Mouse (Mus musculus): ENCODE measurements at regions not wholly inside any gene's neighbourhood (a gene's known extent, or its start where the extent isn't known, plus 50 kb on each side); places are given as distances from the start of the nearest gene placed in this dataset.

GRCm38 (mm10) chr14:76245063-76245396 is 134.3 kb downstream of the Nufip1 start:
- no peak for DNase-seq (ENCODE audit: low spot score in 2 of 2)

DNA sequence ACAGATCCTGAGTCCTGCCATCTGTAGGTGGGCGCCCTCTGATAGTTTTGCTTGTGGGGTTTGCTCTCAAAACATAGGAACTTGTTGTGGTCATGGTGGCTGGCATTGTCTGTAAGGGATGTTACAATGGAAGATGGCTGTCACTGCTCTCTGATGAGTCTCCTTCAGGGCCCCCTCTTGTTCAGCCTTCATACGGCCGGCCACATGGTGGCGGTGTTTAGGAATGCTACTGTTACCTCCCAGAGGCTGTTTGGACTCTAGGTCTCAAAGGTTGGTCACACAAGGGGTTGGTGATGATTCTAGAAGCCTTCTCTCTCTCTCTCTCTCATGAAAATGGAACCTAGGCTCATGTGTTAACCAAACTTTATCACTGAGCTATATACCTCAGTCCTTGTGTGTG is 137.0 kb downstream of the Nufip1 start:
- DNase-seq (ENCODE audit: low spot score in 2 of 2): no peak

- DNase-seq (ENCODE audit: low spot score in 2 of 2): no peak
Measured at GRCm38 (mm10) chr14:76253850-76254249, 143.2 kb downstream of the Nufip1 start.

DNA sequence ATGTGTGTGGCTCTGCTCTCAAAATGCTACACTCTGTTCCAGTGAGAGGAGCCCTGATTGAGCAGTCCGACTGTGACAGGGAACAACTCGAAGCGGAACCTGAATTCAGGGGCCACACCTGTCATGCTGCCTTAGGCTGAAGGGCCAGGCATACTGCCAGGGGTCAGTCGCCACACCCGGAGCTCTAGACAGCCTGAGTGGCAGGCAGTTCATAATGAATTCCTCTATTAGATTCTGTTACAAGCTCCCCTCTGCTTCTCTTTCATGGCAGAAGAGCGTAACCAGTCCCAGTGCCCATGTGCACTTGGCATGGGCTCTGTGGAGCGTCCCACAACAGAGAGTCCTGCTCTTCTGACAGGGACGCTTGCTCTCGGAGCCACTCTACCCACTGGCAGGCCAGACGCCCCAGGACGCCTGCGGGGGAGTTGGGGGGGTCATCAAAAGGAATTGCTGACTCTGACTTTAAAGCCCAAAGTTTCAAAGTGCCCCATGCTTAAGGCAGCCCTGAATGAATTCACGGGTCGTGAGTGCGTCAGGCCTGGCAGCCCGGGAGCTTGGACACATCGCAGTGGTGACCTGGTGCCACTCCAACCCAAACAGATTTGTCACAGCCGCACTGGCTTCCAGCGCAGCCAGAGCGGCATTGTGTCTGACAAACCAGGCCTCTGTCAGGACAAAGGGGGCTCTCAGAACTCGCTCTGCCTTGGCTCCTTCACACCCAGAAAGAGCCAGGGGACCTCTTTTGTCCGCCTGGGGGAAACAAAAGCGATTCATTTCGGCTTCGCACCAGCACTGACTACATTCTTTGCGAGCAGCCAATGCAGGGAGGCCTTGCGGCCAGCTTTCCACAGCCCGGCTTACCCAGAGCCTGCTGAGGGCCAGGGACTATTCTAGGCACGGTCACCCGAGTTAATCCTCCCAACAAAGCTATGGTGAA is 144.1 kb downstream of the Nufip1 start:
- peak; percentile 24 to 56 for DNase-seq (ENCODE audit: low spot score in 2 of 2)

DNA sequence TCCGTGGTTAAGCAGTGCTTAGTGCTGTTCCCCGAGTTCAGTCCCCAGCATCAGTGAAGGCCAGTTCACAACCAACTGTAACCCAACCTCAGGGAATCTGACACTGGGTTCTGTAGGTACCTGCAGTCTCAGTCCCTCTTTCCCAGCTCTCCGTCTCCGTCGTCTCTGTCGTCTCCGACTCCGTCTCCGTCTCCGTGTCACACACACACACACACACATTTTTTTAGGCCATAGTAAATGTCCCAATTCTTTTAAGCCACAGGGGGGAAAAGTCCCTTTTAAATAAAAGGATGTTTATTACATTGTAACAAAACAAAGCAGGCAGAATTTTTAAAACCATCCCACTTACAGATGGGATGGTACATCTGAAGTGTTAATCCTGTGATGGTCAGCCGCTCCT is 145.3 kb downstream of the Nufip1 start:
- no peak for DNase-seq (ENCODE audit: low spot score in 2 of 2)

DNA sequence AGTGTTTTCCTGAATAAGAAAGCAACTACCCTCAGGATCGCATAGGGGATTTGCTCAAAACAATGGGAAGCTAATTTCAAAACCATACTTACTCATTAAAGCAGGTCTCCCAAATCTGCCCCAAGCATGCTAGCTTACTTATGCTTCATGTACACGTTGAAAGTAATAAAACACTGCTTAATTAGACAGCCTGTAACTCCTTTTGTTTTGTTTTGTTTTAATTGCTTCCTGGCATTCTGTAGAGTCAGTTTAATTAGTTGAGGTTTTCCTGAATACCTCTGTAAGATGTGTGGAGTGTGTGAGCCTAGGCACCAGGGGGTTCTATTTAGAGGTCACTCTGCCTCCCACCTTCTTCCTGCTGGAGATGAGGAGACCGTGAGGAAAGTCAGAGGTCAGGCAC is 147.9 kb downstream of the Nufip1 start:
- DNase-seq (ENCODE audit: low spot score in 2 of 2): no peak

DNA sequence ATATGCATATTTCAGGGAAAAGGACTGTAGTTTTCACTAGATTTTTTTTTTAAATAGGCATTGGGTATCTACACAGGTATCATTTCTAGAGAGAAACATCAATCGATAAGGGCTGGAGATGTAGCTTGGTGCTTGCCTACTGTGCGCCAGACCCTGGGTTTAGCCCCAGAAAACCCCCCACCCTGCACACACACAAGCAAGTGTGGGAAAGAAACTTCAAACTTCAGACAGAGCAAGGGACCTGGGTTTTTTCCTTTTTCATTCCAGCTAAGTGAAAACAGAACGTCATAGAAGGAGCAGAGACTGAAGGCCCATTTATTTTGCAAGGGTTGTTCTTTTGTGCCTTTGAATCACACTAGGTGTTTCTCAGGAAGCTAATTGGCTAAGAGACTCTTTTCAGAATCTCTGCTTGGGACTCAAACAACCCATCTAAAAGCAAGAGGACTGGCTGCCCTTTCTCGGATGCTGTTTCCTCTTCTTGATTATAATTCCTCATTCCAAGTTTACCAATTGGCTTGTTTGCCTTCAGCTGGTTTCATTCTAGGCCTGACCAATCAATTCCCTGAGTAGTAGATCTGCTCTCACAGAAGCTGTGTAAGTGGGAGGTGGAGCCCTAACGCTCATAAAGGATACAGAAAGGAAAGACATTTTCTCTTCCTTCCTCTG is 150.1 kb downstream of the Nufip1 start:
- no peak for DNase-seq (ENCODE audit: low spot score in 2 of 2)

GRCm38 (mm10) chr14:76263682-76264081 is 151.1 kb upstream of the Tsc22d1 start:
- DNase-seq (ENCODE audit: low spot score in 2 of 2): no peak

- DNase-seq (ENCODE audit: low spot score in 2 of 2): no peak
Measured at GRCm38 (mm10) chr14:76265819-76266218, 148.9 kb upstream of the Tsc22d1 start.

- DNase-seq (ENCODE audit: low spot score in 2 of 2): no peak
Measured at GRCm38 (mm10) chr14:76266249-76266648, 148.5 kb upstream of the Tsc22d1 start.

GRCm38 (mm10) chr14:76267091-76267490 is 147.7 kb upstream of the Tsc22d1 start:
- DNase-seq (ENCODE audit: low spot score in 2 of 2): no peak

GRCm38 (mm10) chr14:76271190-76271589 is 143.6 kb upstream of the Tsc22d1 start:
- no peak for DNase-seq (ENCODE audit: low spot score in 2 of 2)

DNA sequence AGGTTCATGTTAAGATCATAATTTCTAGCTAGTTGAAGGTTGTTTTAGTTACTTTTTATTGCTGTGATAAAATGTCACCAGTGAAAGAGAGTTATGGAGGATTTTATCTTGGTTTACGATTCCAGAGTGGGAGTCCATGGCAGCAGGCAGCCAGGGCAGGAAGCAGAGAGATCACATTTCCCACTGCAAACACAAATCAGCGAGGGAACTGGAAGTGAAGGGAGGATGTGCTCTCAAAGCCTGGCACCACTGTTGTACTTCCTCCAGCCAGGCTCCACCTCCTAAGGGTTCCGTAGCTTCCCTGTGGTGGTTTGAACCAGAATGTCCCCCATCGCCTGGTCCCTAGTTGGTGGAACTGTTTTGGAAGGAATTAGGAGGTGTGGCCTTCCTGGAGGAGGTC is 141.9 kb upstream of the Tsc22d1 start:
- DNase-seq (ENCODE audit: low spot score in 2 of 2): no peak

- peak; percentile 4 to 6 for DNase-seq (ENCODE audit: low spot score in 2 of 2)
Measured at GRCm38 (mm10) chr14:76276655-76277054, 138.1 kb upstream of the Tsc22d1 start.

- no peak for DNase-seq (ENCODE audit: low spot score in 2 of 2)
Measured at GRCm38 (mm10) chr14:76278751-76279450, 135.9 kb upstream of the Tsc22d1 start.

GRCm38 (mm10) chr14:76279561-76279960 is 135.2 kb upstream of the Tsc22d1 start:
- DNase-seq (ENCODE audit: low spot score in 2 of 2): no peak

GRCm38 (mm10) chr14:76281867-76282266 is 132.9 kb upstream of the Tsc22d1 start:
- no peak for DNase-seq (ENCODE audit: low spot score in 2 of 2)

- peak in 1 of 2 experiments; percentile 43 for DNase-seq (ENCODE audit: low spot score in 2 of 2)
Measured at GRCm38 (mm10) chr14:76287768-76288167, 127.0 kb upstream of the Tsc22d1 start.

GRCm38 (mm10) chr14:76290401-76291018 is 124.3 kb upstream of the Tsc22d1 start:
- DNase-seq (ENCODE audit: low spot score in 2 of 2): no peak

DNA sequence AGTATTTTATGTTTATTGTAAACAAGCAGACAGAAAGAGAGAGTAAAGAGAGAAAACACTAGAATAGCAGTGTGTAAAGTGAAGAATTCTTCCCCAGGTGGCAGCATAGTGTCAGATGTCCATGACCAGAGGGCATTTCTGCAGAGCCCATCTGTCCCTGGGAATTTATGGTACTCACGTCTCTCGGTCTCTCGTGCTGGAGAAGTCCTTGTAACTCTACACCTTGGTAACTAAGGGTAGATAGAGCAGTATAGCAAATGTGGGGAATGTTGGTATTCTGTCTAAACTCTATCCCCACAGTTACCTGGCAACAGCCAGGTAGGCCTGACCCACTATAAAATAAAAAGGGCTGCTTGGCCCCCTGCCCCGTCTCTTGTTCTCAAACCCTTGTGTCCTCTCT is 122.5 kb upstream of the Tsc22d1 start:
- DNase-seq (ENCODE audit: low spot score in 2 of 2): no peak

DNA sequence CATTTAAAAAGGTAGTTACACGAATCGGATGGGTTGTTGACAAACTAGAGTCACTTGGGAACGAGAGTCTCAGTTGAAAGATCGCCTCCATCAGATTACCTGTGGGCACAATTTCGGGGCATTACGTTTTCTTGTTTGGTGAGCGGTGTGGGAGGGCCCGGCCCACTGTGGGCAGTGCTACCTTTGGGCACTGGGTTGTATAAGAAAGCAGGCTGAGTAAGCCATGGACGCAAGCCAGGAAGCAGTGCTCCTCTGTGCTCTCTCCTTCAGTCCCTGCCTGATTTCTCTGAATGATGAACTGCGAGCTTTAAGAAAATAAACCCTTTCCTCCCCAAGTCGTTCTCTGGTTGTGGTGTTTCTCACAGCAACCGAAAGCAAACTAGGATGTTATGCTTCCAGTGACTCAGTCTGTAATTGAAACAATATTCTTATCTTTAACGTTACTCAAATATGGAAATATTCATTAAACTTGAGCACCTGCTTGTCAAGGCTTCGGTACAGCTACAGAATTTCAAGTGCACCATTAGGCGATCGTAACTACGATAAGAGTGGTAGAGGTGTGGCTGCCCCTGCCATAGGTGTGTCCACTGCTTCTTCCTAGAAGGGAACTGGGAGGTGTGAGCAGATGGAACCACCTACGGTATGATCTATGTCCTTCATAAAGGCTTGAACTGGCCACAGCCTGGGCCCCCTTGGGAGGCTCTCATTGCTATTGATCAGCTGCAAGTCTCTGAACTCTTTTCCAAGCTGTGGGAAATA is 119.2 kb upstream of the Tsc22d1 start:
- DNase-seq (ENCODE audit: low spot score in 2 of 2): no peak
